Mouse (Mus musculus): ENCODE measurements at regions not wholly inside any gene's neighbourhood (a gene's known extent, or its start where the extent isn't known, plus 50 kb on each side); places are given as distances from the start of the nearest gene placed in this dataset.
A peak's percentile ranks its signal among the peaks of the same experiment; 100 is the strongest.

GRCm38 (mm10) chr3:46937751-46938150 lies 489.7 kb upstream of the Pabpc4l start:
- H3K36me3 ChIP-seq (ENCODE audit: control insufficient read depth, insufficient read depth, low read length) = no peaks in the 10 kb centered on the region
- no peak for ATAC-seq
- H3K4me2 ChIP-seq (ENCODE audit: low read length) = no peak overlapping the region
- no peak overlapping the region for H3K4me3 ChIP-seq (ENCODE audit: low read depth, low read length)
- 89% methylated on average over 1 of the region's 1 CpGs for WGBS
- H3K9me3 ChIP-seq (replicated peaks; ENCODE audit: control insufficient read depth, low read length, poor library complexity, severe bottlenecking) = no peaks in the 10 kb centered on the region
- no peaks in the 10 kb centered on the region for H3K4me1 ChIP-seq (ENCODE audit: control insufficient read depth, insufficient read depth, low read length)
- no peaks in the 10 kb centered on the region for H3K27me3 ChIP-seq (ENCODE audit: control insufficient read depth, insufficient read depth, low read depth, low read length)
- no peak overlapping the region for H3K9ac ChIP-seq (ENCODE audit: low read depth, low read length)
- H3K27ac ChIP-seq (ENCODE audit: low read length) = no peak overlapping the region

GRCm38 (mm10) chr3:46891057-46891736 lies 443.2 kb upstream of the Pabpc4l start:
- Histone ChIP-seq H3K9ac (ENCODE audit: low read depth, low read length) (no peak overlapping the region), H3K4me3 (ENCODE audit: low read depth, low read length) (no peak overlapping the region), H3K9me3 (replicated peaks; ENCODE audit: control insufficient read depth, low read length, poor library complexity, severe bottlenecking) (no peaks in the 10 kb centered on the region), H3K4me1 (ENCODE audit: control insufficient read depth, insufficient read depth, low read length) (no peaks in the 10 kb centered on the region), H3K27ac (ENCODE audit: low read length) (no peak overlapping the region), H3K4me2 (ENCODE audit: low read length) (no peak overlapping the region), H3K27me3 (ENCODE audit: control insufficient read depth, insufficient read depth, low read depth, low read length) (no peaks in the 10 kb centered on the region), H3K36me3 (ENCODE audit: control insufficient read depth, insufficient read depth, low read length) (no peaks in the 10 kb centered on the region)
- 91% methylated on average over 6 of the region's 6 CpGs for WGBS
- no peak for ATAC-seq

GRCm38 (mm10) chr3:46875848-46876247 lies 427.8 kb upstream of the Pabpc4l start:
- Histone ChIP-seq H3K4me1 (ENCODE audit: control insufficient read depth, insufficient read depth, low read length) (no peaks in the 10 kb centered on the region), H3K4me3 (ENCODE audit: low read depth, low read length) (no peak overlapping the region), H3K9ac (ENCODE audit: low read depth, low read length) (no peak overlapping the region), H3K9me3 (replicated peaks; ENCODE audit: control insufficient read depth, low read length, poor library complexity, severe bottlenecking) (peaks cover 1% of the 10 kb centered on the region; the same call in 1 of the 2 replicates), H3K4me2 (ENCODE audit: low read length) (no peak overlapping the region), H3K27me3 (ENCODE audit: control insufficient read depth, insufficient read depth, low read depth, low read length) (no peaks in the 10 kb centered on the region), H3K27ac (ENCODE audit: low read length) (no peak overlapping the region), H3K36me3 (ENCODE audit: control insufficient read depth, insufficient read depth, low read length) (no peaks in the 10 kb centered on the region)
- 100% methylated on average over 1 of the region's 1 CpGs for WGBS
- ATAC-seq = no peak

GRCm38 (mm10) chr3:46870876-46871275 lies 422.9 kb upstream of the Pabpc4l start:
- Histone ChIP-seq H3K36me3 (ENCODE audit: control insufficient read depth, insufficient read depth, low read length) (no peaks in the 10 kb centered on the region), H3K9me3 (replicated peaks; ENCODE audit: control insufficient read depth, low read length, poor library complexity, severe bottlenecking) (peaks cover 3% of the 10 kb centered on the region; the same call in 1 of the 2 replicates), H3K9ac (ENCODE audit: low read depth, low read length) (no peak overlapping the region), H3K27me3 (ENCODE audit: control insufficient read depth, insufficient read depth, low read depth, low read length) (no peaks in the 10 kb centered on the region), H3K4me3 (ENCODE audit: low read depth, low read length) (no peak overlapping the region), H3K4me2 (ENCODE audit: low read length) (no peak overlapping the region), H3K4me1 (ENCODE audit: control insufficient read depth, insufficient read depth, low read length) (no peaks in the 10 kb centered on the region), H3K27ac (ENCODE audit: low read length) (no peak overlapping the region)
- ATAC-seq = no peak

GRCm38 (mm10) chr3:46869576-46870295 lies 421.7 kb upstream of the Pabpc4l start:
- H3K27ac ChIP-seq (ENCODE audit: low read length) = no peak overlapping the region
- H3K4me3 ChIP-seq (ENCODE audit: low read depth, low read length) = no peak overlapping the region
- no peak overlapping the region for H3K4me2 ChIP-seq (ENCODE audit: low read length)
- peaks cover 3% of the 10 kb centered on the region; the same call in 1 of the 2 replicates for H3K9me3 ChIP-seq (replicated peaks; ENCODE audit: control insufficient read depth, low read length, poor library complexity, severe bottlenecking)
- ATAC-seq = no peak
- H3K36me3 ChIP-seq (ENCODE audit: control insufficient read depth, insufficient read depth, low read length) = no peaks in the 10 kb centered on the region
- no peaks in the 10 kb centered on the region for H3K27me3 ChIP-seq (ENCODE audit: control insufficient read depth, insufficient read depth, low read depth, low read length)
- WGBS = 96% methylated on average over 2 of the region's 2 CpGs
- no peaks in the 10 kb centered on the region for H3K4me1 ChIP-seq (ENCODE audit: control insufficient read depth, insufficient read depth, low read length)
- no peak overlapping the region for H3K9ac ChIP-seq (ENCODE audit: low read depth, low read length)

GRCm38 (mm10) chr3:46848400-46848983 lies 400.5 kb upstream of the Pabpc4l start:
- ATAC-seq = 0 out of 2 replicates have a peak, but pooled peaks have one; percentile 17
- Histone ChIP-seq H3K9ac (ENCODE audit: low read depth, low read length) (no peak overlapping the region), H3K36me3 (ENCODE audit: control insufficient read depth, insufficient read depth, low read length) (no peaks in the 10 kb centered on the region), H3K9me3 (replicated peaks; ENCODE audit: control insufficient read depth, low read length, poor library complexity, severe bottlenecking) (no peaks in the 10 kb centered on the region), H3K4me1 (ENCODE audit: control insufficient read depth, insufficient read depth, low read length) (no peaks in the 10 kb centered on the region), H3K4me2 (ENCODE audit: low read length) (no peak overlapping the region), H3K4me3 (ENCODE audit: low read depth, low read length) (no peak overlapping the region), H3K27me3 (ENCODE audit: control insufficient read depth, insufficient read depth, low read depth, low read length) (no peaks in the 10 kb centered on the region), H3K27ac (ENCODE audit: low read length) (no peak overlapping the region)
- WGBS = 33% methylated on average over 7 of the region's 7 CpGs

GRCm38 (mm10) chr3:46828676-46829075 lies 380.7 kb upstream of the Pabpc4l start:
- ATAC-seq = no peak
- H3K4me1 ChIP-seq (ENCODE audit: control insufficient read depth, insufficient read depth, low read length) = no peaks in the 10 kb centered on the region
- H3K27ac ChIP-seq (ENCODE audit: low read length) = no peak overlapping the region
- H3K9ac ChIP-seq (ENCODE audit: low read depth, low read length) = no peak overlapping the region
- H3K9me3 ChIP-seq (replicated peaks; ENCODE audit: control insufficient read depth, low read length, poor library complexity, severe bottlenecking) = no peaks in the 10 kb centered on the region
- H3K4me3 ChIP-seq (ENCODE audit: low read depth, low read length) = no peak overlapping the region
- no peak overlapping the region for H3K4me2 ChIP-seq (ENCODE audit: low read length)
- no peaks in the 10 kb centered on the region for H3K27me3 ChIP-seq (ENCODE audit: control insufficient read depth, insufficient read depth, low read depth, low read length)
- 83% methylated on average over 3 of the region's 3 CpGs for WGBS
- no peaks in the 10 kb centered on the region for H3K36me3 ChIP-seq (ENCODE audit: control insufficient read depth, insufficient read depth, low read length)

Data from midbrain, embryonic 16.5 days (tissue).